Mouse (Mus musculus): ENCODE measurements around the gene Chuk.

- TF ChIP-seq CTCF (IDR thresholded peaks at IDR 0.05; ENCODE audit: low read depth) (no peak), EP300 (IDR thresholded peaks at IDR 0.05; ENCODE audit: low read depth) (no peak)
Observed at GRCm38 (mm10) chr19:44032046-44032744, 75.1 kb downstream of the Chuk start.

All from heart, postnatal 0 days (tissue).